Mouse (Mus musculus): ENCODE results near the gene Atp1b1.
A peak's percentile ranks its signal among the peaks of the same experiment; 100 is the strongest.

Atp1b1 gene

GRCm38 (mm10) chr1:164432649-164433048 lies 25.5 kb downstream of the Atp1b1 start:
- TF ChIP-seq GATA4 (IDR thresholded peaks at IDR 0.05; ENCODE audit: insufficient replicate concordance, low read length) = no peak

GRCm38 (mm10) chr1:164428644-164429043 lies 29.5 kb downstream of the Atp1b1 start:
- no peak for TF ChIP-seq GATA4 (IDR thresholded peaks at IDR 0.05; ENCODE audit: insufficient replicate concordance, low read length)

GRCm38 (mm10) chr1:164427777-164428176 lies 30.4 kb downstream of the Atp1b1 start:
- TF ChIP-seq GATA4 (IDR thresholded peaks at IDR 0.05; ENCODE audit: insufficient replicate concordance, low read length) = no peak

- TF ChIP-seq GATA4 (IDR thresholded peaks at IDR 0.05; ENCODE audit: insufficient replicate concordance, low read length) = no peak
Measured at GRCm38 (mm10) chr1:164426227-164426626, 31.9 kb downstream of the Atp1b1 start.

GRCm38 (mm10) chr1:164420623-164421354 lies 37.4 kb downstream of the Atp1b1 start:
- peak; percentile 66; the same call in 1 of the 2 replicates for TF ChIP-seq GATA4 (IDR thresholded peaks at IDR 0.05; ENCODE audit: insufficient replicate concordance, low read length)

GRCm38 (mm10) chr1:164419401-164419800 lies 38.8 kb downstream of the Atp1b1 start:
- TF ChIP-seq GATA4 (IDR thresholded peaks at IDR 0.05; ENCODE audit: insufficient replicate concordance, low read length) = no peak

- TF ChIP-seq GATA4 (IDR thresholded peaks at IDR 0.05; ENCODE audit: insufficient replicate concordance, low read length) = no peak
Measured at GRCm38 (mm10) chr1:164418320-164418719, 39.8 kb downstream of the Atp1b1 start.

GRCm38 (mm10) chr1:164417604-164418003 lies 40.6 kb downstream of the Atp1b1 start:
- no peak for TF ChIP-seq GATA4 (IDR thresholded peaks at IDR 0.05; ENCODE audit: insufficient replicate concordance, low read length)

- TF ChIP-seq GATA4 (IDR thresholded peaks at IDR 0.05; ENCODE audit: insufficient replicate concordance, low read length) = 0 out of 2 replicates have a peak, but pooled peaks have one; percentile 10
Measured at GRCm38 (mm10) chr1:164416692-164417394, 41.3 kb downstream of the Atp1b1 start.

- peak; percentile 39; the same call in 1 of the 2 replicates for TF ChIP-seq GATA4 (IDR thresholded peaks at IDR 0.05; ENCODE audit: insufficient replicate concordance, low read length)
Measured at GRCm38 (mm10) chr1:164415347-164415751, 42.8 kb downstream of the Atp1b1 start.

GRCm38 (mm10) chr1:164413608-164414007 lies 44.5 kb downstream of the Atp1b1 start:
- TF ChIP-seq GATA4 (IDR thresholded peaks at IDR 0.05; ENCODE audit: insufficient replicate concordance, low read length) = no peak

GRCm38 (mm10) chr1:164412906-164413305 lies 45.2 kb downstream of the Atp1b1 start:
- no peak for TF ChIP-seq GATA4 (IDR thresholded peaks at IDR 0.05; ENCODE audit: insufficient replicate concordance, low read length)

- TF ChIP-seq GATA4 (IDR thresholded peaks at IDR 0.05; ENCODE audit: insufficient replicate concordance, low read length) = no peak; the same call in 1 of the 2 replicates
Measured at GRCm38 (mm10) chr1:164411306-164411705, 46.8 kb downstream of the Atp1b1 start.

GRCm38 (mm10) chr1:164408655-164409054 lies 49.5 kb downstream of the Atp1b1 start:
- no peak for TF ChIP-seq GATA4 (IDR thresholded peaks at IDR 0.05; ENCODE audit: insufficient replicate concordance, low read length)

- TF ChIP-seq GATA4 (IDR thresholded peaks at IDR 0.05; ENCODE audit: insufficient replicate concordance, low read length) = no peak
Measured at GRCm38 (mm10) chr1:164406506-164406905, 51.6 kb downstream of the Atp1b1 start.

GRCm38 (mm10) chr1:164405385-164405802 lies 52.8 kb downstream of the Atp1b1 start:
- no peak for TF ChIP-seq GATA4 (IDR thresholded peaks at IDR 0.05; ENCODE audit: insufficient replicate concordance, low read length)

Data from liver, adult (tissue).